Mouse (Mus musculus): ENCODE measurements at regions not wholly inside any gene's neighbourhood (a gene's known extent, or its start where the extent isn't known, plus 50 kb on each side); places are given as distances from the start of the nearest gene placed in this dataset.

GRCm38 (mm10) chr8:48896687-48897086 lies 52.9 kb upstream of the Tenm3 start:
- TF ChIP-seq CTCF (IDR thresholded peaks at IDR 0.05; ENCODE audit: control insufficient read depth, insufficient read depth, insufficient replicate concordance, low read depth, low read length) = no peak
- no peak for TF ChIP-seq POLR2A (IDR thresholded peaks at IDR 0.05; ENCODE audit: control insufficient read depth, low read depth, low read length)
